Mouse (Mus musculus): ENCODE results near the gene Msi2.

Msi2 gene

DNA sequence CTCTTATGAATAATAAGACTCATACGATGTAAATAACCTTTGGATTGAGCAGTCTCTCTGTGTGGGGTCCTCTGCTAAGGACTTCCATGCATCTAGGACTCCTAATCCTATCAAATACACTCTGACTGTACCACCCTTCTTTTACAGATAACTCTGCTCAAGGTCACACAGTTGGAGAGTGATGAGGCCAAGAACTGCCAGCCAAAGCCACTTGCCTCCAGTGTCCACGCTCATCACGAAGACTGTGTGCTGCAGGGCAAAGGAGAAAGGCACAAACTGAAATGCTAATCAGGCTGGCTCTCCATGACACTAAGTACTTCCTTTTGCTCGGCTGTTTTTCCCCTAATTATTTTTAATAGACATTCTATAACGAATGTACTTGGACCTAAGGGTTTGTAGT lies 153.9 kb downstream of the Msi2 start:
- no peak for DNase-seq (ENCODE audit: low spot score in 2 of 2)

DNA sequence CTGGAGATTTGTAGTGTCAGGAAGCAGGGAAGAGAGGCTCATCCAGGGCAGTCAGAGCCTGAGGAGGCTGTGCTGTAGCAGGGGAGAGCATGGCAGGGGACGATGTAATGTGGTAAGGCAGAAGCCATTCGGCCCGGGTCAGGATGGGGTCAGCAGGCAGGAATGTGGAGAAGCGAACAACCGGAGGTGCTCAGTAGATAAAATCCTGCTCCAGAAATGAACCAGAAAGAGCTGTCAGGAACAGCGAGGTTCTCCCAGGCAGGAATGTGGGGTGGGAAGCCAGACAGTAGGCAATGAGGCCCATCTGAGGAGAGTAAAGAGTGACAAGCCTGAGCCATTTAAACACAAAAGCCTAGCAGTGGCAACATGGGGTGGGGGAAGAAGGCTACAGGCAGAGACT lies 157.1 kb downstream of the Msi2 start:
- DNase-seq (ENCODE audit: low spot score in 2 of 2) = no peak

DNA sequence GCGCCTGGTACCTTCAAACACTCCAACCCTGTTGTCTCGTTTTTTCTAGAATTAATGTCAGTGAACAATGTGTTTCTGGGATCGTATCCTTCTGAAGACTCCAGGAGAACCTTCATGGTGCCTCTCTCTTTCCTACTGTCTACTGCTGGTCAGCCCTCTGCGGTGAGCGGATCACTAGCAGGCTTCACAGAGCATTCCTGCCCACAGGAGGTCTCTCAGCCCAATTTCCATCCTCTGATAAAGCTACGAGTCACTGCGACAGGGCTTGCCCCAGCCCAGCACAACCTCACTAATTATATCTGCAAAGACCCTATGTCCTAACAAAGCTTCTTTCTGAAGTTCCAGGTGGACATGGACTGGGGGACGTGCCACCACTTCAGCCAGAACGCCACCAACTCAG lies 157.7 kb downstream of the Msi2 start:
- no peak for DNase-seq (ENCODE audit: low spot score in 2 of 2)

DNA sequence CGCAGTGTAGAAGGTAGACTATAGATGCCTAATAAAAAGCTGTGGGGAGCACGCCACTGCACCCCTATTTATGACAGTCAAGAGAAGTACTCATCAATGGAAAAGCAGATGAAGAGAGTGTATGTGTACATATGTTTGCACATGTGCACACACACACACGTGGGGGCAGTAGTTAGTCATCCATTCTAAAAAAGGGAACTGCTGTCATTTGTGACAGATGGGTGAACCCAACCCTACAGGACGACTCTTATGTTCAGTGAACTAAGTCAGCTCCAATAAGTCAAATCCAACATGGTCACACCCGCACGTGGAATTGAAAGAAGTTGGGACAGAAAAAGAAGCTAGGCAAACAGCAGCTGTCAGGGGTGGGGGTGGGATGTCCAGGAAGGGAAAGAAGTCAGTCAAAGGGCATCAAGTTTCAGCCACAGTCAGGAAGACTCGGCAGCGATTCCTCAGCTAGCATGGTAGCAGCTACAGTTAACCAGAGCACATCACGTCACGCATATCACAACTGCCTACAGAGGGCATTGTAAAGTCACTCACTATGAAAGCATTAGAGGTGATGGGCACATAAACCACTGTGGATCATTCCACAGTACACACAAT lies 158.8 kb downstream of the Msi2 start:
- DNase-seq (ENCODE audit: low spot score in 2 of 2) = no peak

DNA sequence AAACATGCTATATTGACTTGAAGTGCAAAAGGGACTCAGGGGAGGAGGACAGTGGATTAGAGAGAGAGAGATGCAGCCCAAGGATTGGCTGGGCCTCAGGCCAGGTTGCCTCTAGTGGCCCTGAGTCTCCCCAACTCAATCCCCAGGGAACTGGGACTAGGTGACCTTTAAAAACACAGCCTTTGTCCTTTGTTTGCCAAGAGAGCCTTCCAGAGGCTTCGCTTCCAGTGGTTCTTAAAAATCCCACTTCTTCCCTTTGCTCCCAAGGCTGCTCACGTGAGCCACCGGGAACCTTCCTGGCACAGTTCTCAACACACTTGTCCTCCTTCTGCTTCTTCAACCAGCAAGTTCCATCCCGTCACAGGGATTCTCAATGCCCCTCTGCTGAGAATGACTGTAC lies 159.6 kb downstream of the Msi2 start:
- DNase-seq (ENCODE audit: low spot score in 2 of 2) = no peak

DNA sequence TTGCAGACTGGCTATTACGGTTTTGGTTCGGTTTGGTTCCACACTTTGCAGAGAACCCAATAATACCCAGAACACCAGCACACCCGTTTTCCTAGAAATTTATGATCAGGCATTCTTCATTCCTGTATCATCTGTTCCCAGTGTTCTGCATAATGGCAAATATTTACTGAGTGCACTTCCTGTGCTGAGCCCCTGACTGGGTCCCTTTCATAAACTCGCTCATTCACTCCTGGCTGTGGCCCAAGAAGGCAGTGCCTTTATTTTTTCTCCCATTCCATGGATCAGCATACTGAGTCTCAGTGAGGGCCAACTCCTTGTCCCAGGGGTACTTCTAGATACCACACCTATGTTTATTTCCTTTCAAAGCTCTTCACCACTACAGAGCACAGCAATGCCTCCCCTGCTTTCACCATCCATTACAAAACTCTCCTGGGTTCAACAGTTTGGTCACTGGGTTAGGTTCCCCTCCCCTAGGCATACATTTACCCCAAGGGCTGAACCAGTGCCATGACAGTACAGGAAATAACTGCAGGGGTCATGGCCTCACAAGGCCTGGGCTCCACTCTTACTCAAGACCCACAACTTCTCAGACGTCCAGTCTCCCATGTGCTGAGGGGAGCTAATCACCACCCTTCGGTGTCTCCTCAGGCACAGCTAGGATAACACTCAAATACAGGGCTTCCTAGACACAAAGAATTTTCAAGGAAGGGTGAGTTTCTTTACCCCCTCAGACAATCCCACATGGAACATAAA lies 160.3 kb downstream of the Msi2 start:
- DNase-seq (ENCODE audit: low spot score in 2 of 2) = no peak

DNA sequence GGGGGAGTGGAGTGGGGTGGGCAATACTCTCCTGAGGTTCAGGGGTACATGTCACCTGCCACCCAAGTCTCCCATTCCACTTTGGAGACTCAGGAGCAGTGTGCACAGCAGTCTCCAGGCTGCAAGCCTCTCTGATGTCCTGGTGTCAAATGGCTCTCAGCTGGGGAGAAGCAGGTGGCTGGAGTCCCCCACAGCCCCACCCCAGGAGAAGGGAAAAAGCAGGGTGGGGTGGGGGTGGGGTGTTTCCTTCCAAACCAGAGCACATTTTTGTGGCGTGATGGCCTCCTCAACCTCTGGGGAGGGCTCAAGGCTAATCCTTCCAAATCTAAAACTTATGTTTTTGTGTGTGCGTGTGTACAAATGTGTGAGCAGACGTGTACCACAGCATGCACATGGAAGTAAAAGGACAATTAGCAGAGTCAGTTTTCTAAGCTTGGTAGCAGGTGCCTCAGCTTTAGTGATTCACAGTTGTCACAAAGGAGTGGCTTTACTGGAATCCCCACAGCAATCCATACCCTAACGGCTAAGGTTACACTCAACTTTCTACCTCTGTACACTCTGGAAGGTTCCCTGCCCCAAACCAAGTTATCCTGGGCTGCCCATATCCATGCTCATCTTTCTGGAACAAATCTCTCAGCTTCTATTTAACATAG lies 161.1 kb downstream of the Msi2 start:
- no peak for DNase-seq (ENCODE audit: low spot score in 2 of 2)

DNA sequence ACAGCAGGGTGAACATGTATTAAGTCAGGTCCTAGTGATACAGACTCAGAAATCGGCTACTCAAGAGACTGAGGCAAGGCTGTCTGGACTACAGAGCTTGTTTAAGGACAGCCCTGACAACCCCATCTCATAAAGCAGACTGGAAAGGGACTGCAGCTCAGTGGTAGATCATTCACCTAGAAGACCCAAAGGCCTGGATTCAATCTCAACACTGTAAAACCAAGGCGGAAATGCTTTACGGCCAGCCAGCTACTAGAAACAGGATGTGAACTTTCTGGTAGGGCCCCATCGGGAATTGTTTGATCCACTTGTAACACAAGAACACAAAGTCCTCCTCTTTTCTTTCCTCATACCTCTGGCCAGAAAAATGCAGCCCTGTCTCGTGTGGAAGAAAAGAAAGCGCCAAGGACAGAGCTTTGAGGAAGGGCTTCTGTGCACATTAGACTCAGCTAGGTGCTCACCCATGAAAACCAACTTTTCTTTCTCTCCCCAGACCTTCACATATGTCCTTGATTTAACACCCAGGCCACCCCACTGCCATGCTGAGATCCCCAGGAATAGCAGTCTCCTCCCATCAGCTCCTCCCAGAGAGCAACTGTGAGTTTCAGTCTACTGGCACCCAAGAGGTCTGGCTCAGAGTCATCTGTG lies 162.3 kb downstream of the Msi2 start:
- no peak for DNase-seq (ENCODE audit: low spot score in 2 of 2)

DNA sequence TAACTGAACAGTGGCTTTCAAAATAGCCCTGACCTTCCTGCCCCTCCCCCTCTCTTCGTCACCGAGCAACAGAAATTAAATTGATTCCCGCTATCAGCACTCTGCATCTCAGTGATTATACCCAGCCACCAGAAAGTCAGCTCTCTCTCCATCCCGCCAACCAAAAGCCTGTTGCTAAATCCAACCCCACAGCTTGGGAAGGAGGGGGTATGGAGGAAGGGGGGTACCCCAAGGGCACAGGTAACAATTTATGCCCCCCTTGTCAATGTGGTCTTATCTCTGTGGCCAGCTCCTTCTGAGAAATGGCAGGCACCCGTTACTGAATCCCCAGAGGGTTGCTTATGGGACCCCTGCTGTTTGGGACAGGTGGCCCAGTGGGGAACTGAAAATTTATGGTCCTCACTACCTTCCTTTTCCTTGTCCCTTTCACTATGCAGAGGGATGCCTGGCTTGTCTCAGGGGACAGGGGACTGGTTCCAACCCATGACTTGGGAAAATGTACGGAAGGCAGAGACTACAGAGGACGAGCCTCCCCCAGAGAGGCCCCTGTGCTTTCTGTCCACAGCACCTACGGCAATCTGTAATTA lies 163.0 kb downstream of the Msi2 start:
- DNase-seq (ENCODE audit: low spot score in 2 of 2) = no peak

DNA sequence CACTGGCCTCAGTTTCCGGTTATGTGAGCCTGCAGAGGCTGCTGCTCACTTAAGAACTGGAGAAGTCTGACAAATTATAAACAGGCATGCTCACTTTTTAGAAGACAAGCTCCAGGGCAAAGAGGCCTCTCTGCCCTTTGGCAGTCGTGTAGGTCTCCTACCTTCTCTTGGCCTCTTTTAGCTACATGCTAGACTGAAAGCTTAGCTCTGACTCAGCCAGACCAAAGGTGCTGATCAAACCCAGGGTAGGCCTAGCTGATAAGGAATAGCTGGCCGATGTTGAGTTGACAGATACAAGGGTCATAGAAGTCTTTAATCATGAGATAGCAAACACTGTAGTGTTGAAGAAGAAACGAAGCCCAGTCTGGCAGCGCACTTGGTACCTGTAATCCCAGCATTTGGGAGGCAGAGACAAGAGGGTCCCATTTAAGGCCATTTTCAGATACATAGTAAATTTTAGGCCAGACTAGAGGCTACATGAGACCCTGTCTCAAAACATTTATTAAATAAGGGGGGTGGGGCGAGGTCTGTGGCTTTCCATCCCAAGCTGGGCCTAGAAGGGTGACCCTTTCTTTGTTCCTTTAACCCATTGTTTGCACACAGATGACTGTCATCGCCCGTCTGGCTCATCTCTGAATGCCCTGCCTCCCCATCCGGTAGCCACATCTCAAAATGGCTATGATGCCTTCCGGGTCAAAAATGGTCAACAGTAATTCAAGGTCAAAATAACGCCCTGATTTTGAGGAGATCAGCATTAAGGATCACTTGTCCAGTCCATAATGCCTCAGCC lies 164.6 kb downstream of the Msi2 start:
- no peak for DNase-seq (ENCODE audit: low spot score in 2 of 2)

DNA sequence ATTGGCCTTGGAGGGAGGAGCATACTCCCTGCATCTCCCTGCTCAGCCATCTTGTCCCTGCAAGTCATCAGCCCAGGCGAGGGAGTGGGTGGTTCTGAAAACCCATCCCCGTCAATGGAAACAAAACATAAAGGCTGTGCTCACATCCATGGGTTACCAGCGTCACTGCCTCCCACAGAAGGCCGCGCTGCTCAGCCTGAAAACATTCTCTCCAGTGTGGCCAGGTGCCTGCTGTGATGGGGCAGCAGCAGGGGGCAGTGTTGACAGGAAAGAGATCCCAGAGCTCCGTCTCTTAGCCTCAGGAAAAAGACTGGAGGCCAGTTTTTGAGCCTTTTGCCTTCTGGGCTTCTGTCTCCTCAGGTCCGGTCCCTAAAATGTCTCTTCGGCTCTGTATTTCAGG lies 165.3 kb downstream of the Msi2 start:
- DNase-seq (ENCODE audit: low spot score in 2 of 2) = peak; percentile 52 to 68

DNA sequence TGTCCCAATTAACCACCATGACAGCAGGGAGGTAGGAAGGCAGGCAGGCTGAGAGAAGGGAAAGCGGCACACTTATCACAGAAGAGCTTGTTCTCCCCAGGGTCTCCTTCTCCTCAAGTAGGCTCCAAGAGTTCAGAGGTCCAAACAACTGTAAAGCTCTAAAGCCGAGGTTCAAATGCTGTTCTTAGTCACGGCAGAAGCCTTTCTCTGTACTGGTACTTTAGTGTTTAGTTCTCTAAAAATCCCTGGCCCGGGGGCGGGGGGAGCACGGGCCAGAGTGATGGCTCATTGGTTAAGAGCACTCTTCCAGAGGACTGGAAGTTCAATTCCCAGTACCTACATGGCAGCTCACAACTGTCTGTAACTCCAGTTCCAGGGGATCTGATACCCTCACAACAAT lies 165.9 kb downstream of the Msi2 start:
- no peak for DNase-seq (ENCODE audit: low spot score in 2 of 2)

DNA sequence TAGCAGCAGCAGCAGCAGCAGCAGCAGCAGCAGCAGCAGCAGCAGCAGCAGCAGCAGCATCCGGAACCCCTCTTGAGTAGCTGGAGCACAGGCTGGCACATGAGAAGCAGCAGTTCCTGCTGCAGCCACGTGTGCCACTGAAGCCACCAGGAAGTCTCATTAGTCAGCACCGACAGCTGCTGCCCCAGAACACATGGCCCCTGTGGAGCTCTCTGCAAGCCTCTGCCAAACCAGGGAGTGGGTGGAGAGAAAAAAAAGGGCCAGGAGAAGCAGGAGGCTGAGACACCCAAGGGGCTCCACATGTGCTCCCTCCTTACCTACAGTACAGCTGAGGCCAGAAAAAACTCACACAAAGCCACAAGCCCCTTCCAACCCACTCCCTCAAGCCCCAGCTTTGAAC lies 167.3 kb downstream of the Msi2 start:
- DNase-seq (ENCODE audit: low spot score in 2 of 2) = no peak

DNA sequence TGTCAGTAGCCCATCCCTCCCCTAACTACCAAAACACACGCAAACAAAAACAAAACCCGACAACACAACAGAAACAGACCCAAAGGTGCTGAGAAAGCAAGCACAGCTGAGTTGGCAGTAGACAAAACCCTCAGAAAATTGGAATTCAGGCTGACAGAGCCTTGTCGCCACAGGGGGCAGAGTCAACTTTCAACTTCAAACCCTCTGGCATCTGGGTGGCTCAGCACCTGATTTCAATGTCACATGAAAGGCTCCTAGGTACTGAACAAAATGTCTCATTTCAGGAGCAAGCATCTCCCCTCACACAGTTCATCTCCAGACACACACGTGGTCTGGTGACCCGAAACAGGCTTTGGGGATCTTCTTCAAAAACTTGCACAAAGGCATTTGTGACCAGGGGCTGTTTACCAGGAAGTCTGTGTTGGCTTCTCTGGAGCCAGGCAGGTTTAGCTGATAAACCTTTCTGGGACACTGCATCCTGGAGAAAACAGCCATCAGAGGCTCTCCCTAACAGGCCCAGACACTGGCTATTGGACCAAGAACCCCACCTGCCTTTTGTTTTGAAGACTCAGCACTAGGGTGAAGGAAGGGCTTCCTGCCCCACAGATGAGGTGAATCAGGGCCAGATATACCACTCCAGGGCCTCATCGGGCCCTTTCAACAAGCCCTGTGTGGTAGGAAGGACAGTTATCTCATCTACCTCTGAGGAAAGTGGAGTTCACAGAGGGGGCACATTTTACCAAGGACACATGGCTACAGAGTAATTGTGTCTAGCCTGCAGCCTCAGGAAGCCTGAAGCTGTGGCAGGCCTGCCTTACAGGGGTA lies 168.0 kb downstream of the Msi2 start:
- DNase-seq (ENCODE audit: low spot score in 2 of 2) = no peak

DNA sequence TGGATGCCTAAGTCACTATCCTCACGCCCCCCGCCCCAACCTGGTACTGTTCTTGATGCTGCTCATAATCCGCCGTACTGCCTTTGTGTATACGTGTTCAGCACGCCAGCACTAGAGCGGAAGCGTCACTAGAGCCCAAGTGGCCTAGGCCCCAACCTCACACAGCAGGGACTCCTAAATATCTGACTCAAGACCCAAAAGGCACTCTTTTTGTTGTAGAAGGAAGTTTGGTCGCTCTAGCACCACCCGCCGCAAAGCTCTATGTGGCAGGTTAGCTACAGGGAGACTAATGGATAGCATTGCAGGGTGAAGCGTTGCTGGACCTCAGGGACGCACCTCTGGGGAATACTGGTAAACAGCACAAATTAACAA lies 168.8 kb downstream of the Msi2 start:
- no peak for DNase-seq (ENCODE audit: low spot score in 2 of 2)

DNA sequence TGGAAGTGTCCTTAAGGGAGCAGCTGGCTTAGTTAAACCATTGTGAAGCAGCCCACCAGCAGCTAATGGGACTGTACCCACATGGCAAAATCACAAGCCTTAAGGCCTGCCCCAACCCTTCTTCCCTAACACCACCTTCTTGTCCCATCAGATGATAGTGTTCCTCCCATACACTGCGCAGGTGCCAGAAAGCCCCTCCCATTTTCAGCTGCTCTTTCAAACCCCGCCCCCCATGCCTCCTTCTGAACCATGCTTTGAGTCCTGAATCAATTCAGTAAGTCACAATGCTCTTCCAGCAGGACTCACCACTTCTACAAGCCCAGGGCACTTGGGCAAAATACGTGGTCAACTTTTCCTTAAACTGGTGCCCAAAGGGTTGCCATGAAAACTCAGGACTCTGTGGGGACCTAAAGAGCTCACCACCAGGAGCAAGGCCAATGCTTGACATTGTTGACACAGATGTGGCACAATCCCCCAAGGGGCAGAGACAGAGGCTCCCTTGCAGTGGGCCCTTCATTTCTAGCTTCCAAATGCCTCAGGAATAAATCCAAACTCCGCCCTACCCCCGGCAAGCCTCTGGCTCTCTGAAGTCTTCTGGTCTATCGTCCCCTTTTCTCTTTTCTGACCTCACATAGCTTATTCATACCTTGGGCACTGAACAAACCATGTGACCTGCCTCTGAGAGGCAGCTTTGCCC lies 169.3 kb downstream of the Msi2 start:
- DNase-seq (ENCODE audit: low spot score in 2 of 2) = no peak

DNA sequence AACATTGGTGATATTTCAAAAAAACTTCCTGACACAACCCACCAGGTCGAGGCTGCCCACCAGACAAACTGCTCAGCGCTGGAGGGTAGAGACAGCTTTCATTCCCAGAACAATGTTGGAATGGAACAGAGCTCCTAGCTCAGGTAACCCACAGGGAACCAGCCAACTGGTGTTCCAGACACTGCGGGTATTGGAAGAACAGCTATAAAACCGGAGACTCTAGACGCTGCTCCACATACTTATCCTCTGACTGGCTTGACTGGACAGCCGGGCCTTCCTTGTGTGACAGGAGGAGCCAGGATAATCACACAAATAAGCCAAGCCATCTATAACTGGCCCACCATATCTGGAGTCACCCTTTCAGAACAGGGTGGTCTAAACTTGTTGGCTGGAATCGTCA lies 169.9 kb downstream of the Msi2 start:
- no peak for DNase-seq (ENCODE audit: low spot score in 2 of 2)

DNA sequence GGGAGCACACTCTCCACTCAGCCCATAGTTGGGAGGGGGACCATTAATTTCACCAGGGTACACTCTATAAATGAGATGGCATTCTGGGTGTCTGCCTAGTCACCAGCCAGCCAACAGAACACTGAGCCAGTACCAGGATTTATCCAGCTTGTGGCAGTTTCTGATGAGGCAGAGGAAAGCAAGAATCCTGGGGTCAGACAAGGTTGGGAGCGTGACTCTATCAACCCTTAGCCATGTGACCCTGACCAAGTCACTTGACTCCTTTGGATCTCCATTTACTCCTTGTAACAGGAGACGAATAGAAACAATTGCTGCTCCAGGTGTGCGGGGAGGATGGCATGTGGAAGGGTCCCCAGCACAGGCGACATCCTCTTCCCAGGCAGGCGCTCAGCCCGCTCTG lies 174.5 kb downstream of the Msi2 start:
- DNase-seq (ENCODE audit: low spot score in 2 of 2) = no peak

DNA sequence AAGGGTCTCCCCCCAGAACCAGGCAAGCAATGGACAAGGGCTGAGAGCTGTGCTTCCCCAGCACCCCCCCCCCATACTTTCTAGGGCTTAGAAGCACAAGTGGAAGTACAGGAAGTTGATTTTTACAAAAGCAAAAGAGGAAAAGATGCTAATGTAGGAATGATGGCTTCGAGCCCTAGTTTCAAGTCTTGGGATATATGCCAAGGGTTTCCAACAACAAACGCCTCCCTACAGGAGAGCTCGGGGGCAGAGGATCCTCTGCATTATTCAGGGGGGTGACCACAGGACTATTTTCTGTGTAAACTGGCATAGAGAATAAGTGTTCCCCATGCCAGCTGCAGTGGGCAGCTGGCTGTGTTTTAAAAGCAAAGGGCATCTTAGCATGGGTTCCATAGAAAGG lies 175.5 kb downstream of the Msi2 start:
- no peak for DNase-seq (ENCODE audit: low spot score in 2 of 2)
